Mouse (Mus musculus): ENCODE data around the gene Obox2.
"Not testable (repeated sequence)": the region's sequence is repeated elsewhere in the genome, so short reads cannot be mapped to it uniquely, and the experiment has no call there.

Gene Obox2

GRCm38 (mm10) chr7:15388421-15388998 lies at the start of gene Obox2, which contains the start of gene Obox1:
Obox2 (plus strand) TSS chr7:15388721.
Obox1 (plus strand) TSS chr7:15388948.
- in situ Hi-C loops (cut with MboI, MseI) = not testable (repeated sequence)

- in situ Hi-C loops (cut with MboI, MseI) = not testable (repeated sequence)
Measured at GRCm38 (mm10) chr7:15399147-15399874, 10.8 kb downstream of the Obox2 start.

GRCm38 (mm10) chr7:15406816-15407215 lies 18.3 kb downstream of the Obox2 start:
- in situ Hi-C loops (cut with MboI, MseI) = not testable (repeated sequence)

- in situ Hi-C loops (cut with MboI, MseI) = loop anchor here (5.0 kb wide), 1 partner anchor 159 kb away; no protein-coding TSS in a partner anchor
Measured at GRCm38 (mm10) chr7:15418046-15418445, 29.5 kb downstream of the Obox2 start.

GRCm38 (mm10) chr7:15425537-15425936 lies 37.0 kb downstream of the Obox2 start:
- in situ Hi-C loops (cut with MboI, MseI) = loop anchor here (10.0 kb wide), 1 partner anchor 261 kb away; no protein-coding TSS in a partner anchor

Data from regulatory T cell (primary cell).